Mouse (Mus musculus) midbrain, embryonic 10.5 days (tissue): Measurements from ENCODE around the gene Fam131b. TPM values are rescaled to one million over a fixed set of nuclear protein-coding genes. Genes with fewer than 3 reads are reported as not detected.
A peak's percentile ranks its signal among the peaks of the same experiment; 100 is the strongest.

ENCODE experiments used
- DNase-seq: peaks from one replicate; pipeline ENCODE4 v3.0.0-alpha.2; 2017; ENCODE audit warnings: low spot score
- H3K27ac ChIP-seq: fragments of 300-500 bp; sonication (generic); replicated peaks from 2 replicates; pipeline ENCODE4 v1.5.1; 2016; ENCODE audit warnings: mild to moderate bottlenecking
- H3K27me3 ChIP-seq: fragments of 300-500 bp; sonication (generic); 2 replicates; pipeline ENCODE4 v1.6.1; 2016; ENCODE audit warnings: low read depth, mild to moderate bottlenecking; ENCODE audit not compliant: poor library complexity, severe bottlenecking
- H3K36me3 ChIP-seq: fragments of 300-500 bp; sonication (generic); 2 replicates; pipeline ENCODE4 v1.6.1; 2016; ENCODE audit warnings: mild to moderate bottlenecking, moderate library complexity
- H3K4me1 ChIP-seq: fragments of 300-500 bp; sonication (generic); 2 replicates; pipeline ENCODE4 v1.6.1; 2016
- H3K4me3 ChIP-seq: fragments of 300-500 bp; sonication (generic); 2 replicates; pipeline ENCODE4 v1.5.1; 2016; ENCODE audit warnings: mild to moderate bottlenecking, moderate library complexity
- H3K9me3 ChIP-seq: fragments of 300-500 bp; sonication (generic); replicated peaks from 2 replicates; pipeline ENCODE4 v1.6.1; 2016; ENCODE audit warnings: mild to moderate bottlenecking
- WGBS: fragments of 180-500 bp; shearing (Covaris S2); methylation state at CpG from one replicate; pipeline ENCODE4 v1.1.7; 2016; 5-methylcytosine and 5-hydroxymethylcytosine counted together
- polyA plus RNA-seq: library from polyadenylated mRNA; unstranded; fragments of >200 nt; fragmentation: Nextera tagmentation; extraction: Ambion mirVana; gene quantifications from 2 replicates; pipeline ENCODE4 v1.2.1, GENCODE M21; 2016

Gene Fam131b
- polyA plus RNA-seq, 1 experiment from 2014 or later = 2.2 TPM

GRCm38 (mm10) chr6:42339189-42339588, 14.7 kb upstream of the Fam131b start:
- no peak for DNase-seq
- 89% methylated on average over 2 of the region's 2 CpGs for WGBS

GRCm38 (mm10) chr6:42330946-42331345, 6.5 kb upstream of the Fam131b start:
- Histone ChIP-seq H3K4me1 (peaks cover 9% of the 10 kb centered on the region), H3K36me3 (no peaks in the 10 kb centered on the region), H3K27ac (no peak overlapping the region), H3K27me3 (peaks cover 23% of the 10 kb centered on the region), H3K4me3 (no peak overlapping the region), H3K9me3 (0 out of 2 replicates have a peak, but pooled peaks cover 3% of the 10 kb centered on the region)
- 86% methylated on average over 3 of the region's 3 CpGs for WGBS
- no peak for DNase-seq

More at GRCm38 (mm10) chr6:42339189-42339588, 14.7 kb upstream of the Fam131b start:
- no peaks in the 10 kb centered on the region for H3K9me3 ChIP-seq
- H3K4me1 ChIP-seq = peaks cover 5% of the 10 kb centered on the region; the same call in 1 of the 2 replicates
- no peaks in the 10 kb centered on the region for H3K27me3 ChIP-seq
- no peaks in the 10 kb centered on the region for H3K36me3 ChIP-seq
- H3K4me3 ChIP-seq = no peak overlapping the region
- H3K27ac ChIP-seq = no peak overlapping the region

DNA sequence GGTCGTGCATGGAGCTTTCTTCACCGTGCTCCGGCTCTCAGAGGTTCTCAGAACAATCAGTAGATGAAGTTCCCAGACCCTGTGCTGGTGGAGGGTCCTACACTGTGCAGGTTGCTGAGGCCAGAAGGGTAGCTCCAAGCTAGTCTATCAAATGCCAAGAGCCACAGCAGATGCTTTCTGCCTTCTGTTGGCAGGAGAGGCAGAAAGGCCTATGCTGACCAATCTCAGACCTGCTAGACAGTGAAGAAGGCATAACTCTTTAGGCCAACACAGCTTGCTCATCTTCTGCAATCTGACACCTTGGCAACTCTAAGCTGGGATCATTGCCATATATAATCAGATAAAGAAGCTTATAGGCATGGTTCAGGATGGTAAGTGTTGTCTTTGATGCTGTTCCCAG, 5.8 kb upstream of the Fam131b start:
- 77% methylated on average over 3 of the region's 3 CpGs for WGBS

DNA sequence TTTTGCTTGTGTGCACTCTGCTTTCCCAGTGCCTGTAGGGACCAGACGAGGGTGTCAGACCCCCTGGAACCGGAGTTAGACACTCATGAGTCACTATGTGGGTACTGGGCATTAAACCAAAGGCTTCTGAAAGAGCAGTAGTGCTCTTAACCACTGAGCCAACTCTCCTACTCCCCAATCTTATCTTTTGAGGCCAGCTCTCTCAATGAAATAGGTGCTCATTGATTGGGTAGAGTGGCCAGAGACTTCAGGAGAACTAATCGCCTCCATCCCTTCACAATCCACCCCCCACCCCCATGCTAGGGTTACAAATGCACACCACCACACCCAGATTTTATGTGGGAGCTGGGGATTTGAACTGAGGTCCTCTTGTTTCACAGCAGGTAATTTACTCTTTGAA, 4.3 kb upstream of the Fam131b start:
- Histone ChIP-seq H3K4me1 (peaks cover 31% of the 10 kb centered on the region), H3K36me3 (no peaks in the 10 kb centered on the region), H3K27me3 (peaks cover 30% of the 10 kb centered on the region), H3K4me3 (no peak overlapping the region), H3K9me3 (0 out of 2 replicates have a peak, but pooled peaks cover 3% of the 10 kb centered on the region), H3K27ac (no peak overlapping the region)
- WGBS = 75% methylated on average over 3 of the region's 3 CpGs
- DNase-seq = no peak

More for the DNA sequence above, 5.8 kb upstream of the Fam131b start:
- Histone ChIP-seq H3K4me1 (peaks cover 16% of the 10 kb centered on the region), H3K27ac (no peak overlapping the region), H3K9me3 (0 out of 2 replicates have a peak, but pooled peaks cover 3% of the 10 kb centered on the region), H3K4me3 (no peak overlapping the region), H3K27me3 (peaks cover 23% of the 10 kb centered on the region), H3K36me3 (no peaks in the 10 kb centered on the region)
- no peak for DNase-seq

GRCm38 (mm10) chr6:42326509-42326908, 2.1 kb upstream of the Fam131b start:
- H3K36me3 ChIP-seq = 0 out of 2 replicates have a peak, but pooled peaks cover 2% of the 10 kb centered on the region

GRCm38 (mm10) chr6:42325268-42325609, 796 bp upstream of the Fam131b start:
- 0% methylated on average over 7 of the region's 7 CpGs for WGBS
- Histone ChIP-seq H3K4me3 (peak overlapping the region; percentile 80), H3K4me1 (peaks cover 49% of the 10 kb centered on the region), H3K27me3 (peaks cover 61% of the 10 kb centered on the region), H3K27ac (peak overlapping the region; percentile 93), H3K9me3 (no peaks in the 10 kb centered on the region), H3K36me3 (peaks cover 12% of the 10 kb centered on the region)
- DNase-seq = peak; percentile 85

More at GRCm38 (mm10) chr6:42326509-42326908, 2.1 kb upstream of the Fam131b start:
- H3K9me3 ChIP-seq = no peaks in the 10 kb centered on the region
- no peak for DNase-seq
- peaks cover 53% of the 10 kb centered on the region for H3K27me3 ChIP-seq
- H3K4me3 ChIP-seq = no peak overlapping the region
- H3K4me1 ChIP-seq = peaks cover 49% of the 10 kb centered on the region
- no peak overlapping the region for H3K27ac ChIP-seq
- 87% methylated on average over 3 of the region's 3 CpGs for WGBS

DNA sequence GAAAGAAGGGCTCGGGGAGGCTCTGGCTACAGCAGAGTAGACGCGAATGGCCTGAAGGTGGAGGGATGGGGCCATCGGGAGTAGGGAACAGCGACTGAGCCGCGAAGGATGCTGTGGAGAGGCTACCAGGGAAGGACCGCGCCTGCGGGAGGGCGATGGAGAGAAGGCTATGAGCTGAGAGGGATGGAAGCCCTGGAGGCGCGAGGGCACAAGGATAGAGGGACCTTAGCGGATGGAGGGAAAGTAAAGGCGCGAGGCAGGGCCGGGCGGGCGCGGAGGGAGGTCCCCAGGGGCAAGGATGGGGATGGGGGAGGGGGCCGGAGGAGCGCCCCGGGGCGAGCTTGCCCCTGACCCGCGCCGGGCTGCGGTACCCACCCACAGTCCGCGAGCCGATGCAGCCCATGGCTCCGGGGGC, 369 bp downstream of the Fam131b start:
- H3K4me1 ChIP-seq = peaks cover 49% of the 10 kb centered on the region
- H3K36me3 ChIP-seq = peaks cover 12% of the 10 kb centered on the region
- DNase-seq = peak; percentile 68
- peak overlapping the region; percentile 93 for H3K27ac ChIP-seq
- H3K9me3 ChIP-seq = no peaks in the 10 kb centered on the region
- peak overlapping the region; percentile 80 for H3K4me3 ChIP-seq
- WGBS = 1% methylated on average over 32 of the region's 32 CpGs
- peaks cover 60% of the 10 kb centered on the region for H3K27me3 ChIP-seq

- Histone ChIP-seq H3K36me3 (peaks cover 17% of the 10 kb centered on the region), H3K27ac (peak overlapping the region; percentile 93), H3K9me3 (no peaks in the 10 kb centered on the region), H3K27me3 (peaks cover 55% of the 10 kb centered on the region), H3K4me3 (peak overlapping the region; percentile 80), H3K4me1 (peaks cover 49% of the 10 kb centered on the region)
- DNase-seq = peak; percentile 24
- 1% methylated on average over 28 of the region's 28 CpGs for WGBS
Observed at GRCm38 (mm10) chr6:42323371-42324066, 924 bp downstream of the Fam131b start.

DNA sequence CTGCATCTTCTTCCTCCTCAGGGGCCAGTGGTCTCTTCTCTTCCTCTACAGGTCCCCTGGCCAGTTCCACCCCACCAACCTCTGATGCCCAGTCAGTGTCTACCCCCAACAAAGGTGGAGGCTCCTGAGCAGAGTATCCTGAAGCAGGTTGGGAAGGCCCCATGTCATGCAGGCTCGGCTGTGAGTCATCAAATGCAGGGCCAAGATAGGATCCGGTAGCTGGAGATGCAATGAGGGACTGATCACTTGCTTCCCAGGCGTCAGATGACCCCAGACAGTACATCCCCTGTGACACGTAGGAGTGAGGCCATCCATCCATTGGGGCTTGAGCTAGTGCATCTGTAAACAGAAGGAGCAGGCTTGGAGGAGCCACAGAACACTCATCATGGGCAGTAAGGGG, 6.2 kb downstream of the Fam131b start:
- WGBS = 88% methylated on average over 4 of the region's 4 CpGs
- Histone ChIP-seq H3K4me1 (peaks cover 13% of the 10 kb centered on the region), H3K9me3 (no peaks in the 10 kb centered on the region), H3K27ac (no peak overlapping the region), H3K27me3 (peaks cover 26% of the 10 kb centered on the region), H3K4me3 (no peak overlapping the region), H3K36me3 (peaks cover 64% of the 10 kb centered on the region)
- no peak for DNase-seq

DNA sequence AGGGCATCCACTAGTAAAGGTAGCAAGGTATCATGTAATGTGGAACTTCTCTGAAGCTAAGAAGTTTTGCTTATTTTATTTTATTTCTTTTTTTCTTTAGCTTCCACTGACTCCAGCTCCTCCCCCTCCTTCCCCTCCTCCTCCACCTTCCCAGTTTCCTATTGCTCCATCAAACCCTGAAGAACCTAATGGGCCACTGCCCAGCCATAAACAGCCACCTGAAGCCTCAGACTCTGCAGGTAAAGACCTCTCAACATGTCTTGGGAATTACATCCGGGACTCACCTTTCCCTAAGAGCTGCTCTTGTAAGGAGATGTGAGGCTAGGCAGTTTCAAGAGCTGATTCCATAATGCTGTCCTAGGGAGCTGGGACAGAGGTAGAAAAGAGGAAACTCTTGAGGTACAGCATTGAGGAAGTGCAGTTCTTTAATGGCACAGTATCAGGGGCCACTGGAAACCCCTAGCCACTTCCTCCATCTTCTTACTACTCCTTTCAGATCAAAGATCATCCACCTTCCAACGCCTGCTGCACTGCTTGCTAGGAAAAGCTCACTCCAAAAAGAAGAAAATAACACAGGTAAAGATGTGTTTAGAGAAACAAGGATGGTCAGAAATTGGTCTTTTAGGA, 13.9 kb downstream of the Fam131b start:
- no peak for DNase-seq

GRCm38 (mm10) chr6:42309816-42310378, 14.5 kb downstream of the Fam131b start:
- Histone ChIP-seq H3K36me3 (peaks cover 99% of the 10 kb centered on the region), H3K4me1 (no peaks in the 10 kb centered on the region)
- 46% methylated on average over 8 of the region's 8 CpGs for WGBS

More for the DNA sequence above, 13.9 kb downstream of the Fam131b start:
- Histone ChIP-seq H3K4me1 (no peaks in the 10 kb centered on the region), H3K36me3 (peaks cover 95% of the 10 kb centered on the region), H3K4me3 (no peak overlapping the region), H3K27me3 (no peaks in the 10 kb centered on the region), H3K9me3 (no peaks in the 10 kb centered on the region), H3K27ac (no peak overlapping the region)
- WGBS = 94% methylated on average over 2 of the region's 2 CpGs

DNA sequence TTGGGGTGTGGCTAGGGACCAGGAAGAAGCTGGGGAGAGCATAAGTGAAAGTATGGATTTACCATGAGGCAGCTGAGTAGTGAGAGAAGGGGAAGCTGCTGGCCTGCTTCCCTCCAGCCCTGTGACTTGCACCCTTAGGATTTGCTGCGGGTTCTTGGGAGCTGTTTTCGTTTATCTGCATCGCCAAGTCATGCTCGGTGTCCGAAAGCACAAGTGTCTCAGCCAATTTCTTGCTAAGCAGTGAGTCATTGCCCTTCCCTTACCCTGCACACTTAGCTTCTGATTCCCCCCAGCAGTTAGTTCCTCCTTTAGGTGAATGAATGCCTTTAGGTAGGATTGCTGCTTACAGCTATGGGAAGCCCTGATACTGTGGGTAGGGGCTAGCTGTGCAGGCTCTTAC, 25.1 kb downstream of the Fam131b start:
- 93% methylated on average over 5 of the region's 5 CpGs for WGBS
- Histone ChIP-seq H3K36me3 (peaks cover 88% of the 10 kb centered on the region), H3K27ac (no peak overlapping the region), H3K27me3 (no peaks in the 10 kb centered on the region), H3K9me3 (no peaks in the 10 kb centered on the region), H3K4me1 (no peaks in the 10 kb centered on the region), H3K4me3 (no peak overlapping the region)
- no peak for DNase-seq

More at GRCm38 (mm10) chr6:42309816-42310378, 14.5 kb downstream of the Fam131b start:
- Histone ChIP-seq H3K27me3 (no peaks in the 10 kb centered on the region), H3K9me3 (no peaks in the 10 kb centered on the region), H3K4me3 (no peak overlapping the region), H3K27ac (no peak overlapping the region)
- DNase-seq = no peak
